Mouse (Mus musculus) ES-E14 (cell line): ENCODE results near the gene Smg1. TPM values are rescaled to one million over a fixed set of nuclear protein-coding genes. Genes with fewer than 3 reads are reported as not detected.

Experiments
- DNase-seq: peaks from one replicate; pipeline ENCODE4 v3.0.0-alpha.2; 2013; ENCODE audit warnings: low read depth, low spot score
- H3K27ac ChIP-seq: 2 replicates; pipeline ENCODE4 v1.5.1; 2012; ENCODE audit warnings: low read depth, mild to moderate bottlenecking, low read length, moderate library complexity, mixed read lengths; ENCODE audit not compliant: poor library complexity, insufficient read depth, severe bottlenecking
- H3K36me3 ChIP-seq: 2 replicates; pipeline ENCODE4 v1.6.1; 2012; ENCODE audit warnings: mild to moderate bottlenecking, low read length, moderate library complexity, mixed read lengths; ENCODE audit not compliant: control insufficient read depth, poor library complexity, insufficient read depth, severe bottlenecking
- H3K4me1 ChIP-seq, 2 experiments: fragments of 150-350 bp in 1 of 2; sonication (generic) in 1 of 2; 2 replicates each; pipeline ENCODE4 v1.6.1; 2012; ENCODE audit warnings: low read length in 2 of 2, mild to moderate bottlenecking in 1 of 2, mixed read lengths in 1 of 2; ENCODE audit not compliant: control insufficient read depth in 2 of 2, insufficient read depth in 2 of 2, poor library complexity in 1 of 2
- H3K4me3 ChIP-seq, 2 experiments: fragments of 150-350 bp in 1 of 2; sonication (generic) in 1 of 2; 2 replicates each; pipeline ENCODE4 v1.5.1; 2012; ENCODE audit warnings: low read length in 2 of 2, low read depth in 1 of 2, mild to moderate bottlenecking in 1 of 2, mixed read lengths in 1 of 2; ENCODE audit not compliant: insufficient read depth in 1 of 2, poor library complexity in 1 of 2, severe bottlenecking in 1 of 2
- H3K9ac ChIP-seq: 2 replicates; pipeline ENCODE4 v1.6.1; 2012; ENCODE audit warnings: low read depth, mild to moderate bottlenecking, low read length, mixed read lengths; ENCODE audit not compliant: poor library complexity, insufficient read depth, severe bottlenecking
- H3K9me3 ChIP-seq: fragments of 150-350 bp; sonication (generic); 2 replicates; pipeline ENCODE4 v1.6.1; 2012; ENCODE audit warnings: low read depth, mild to moderate bottlenecking, low read length; ENCODE audit not compliant: control insufficient read depth, insufficient read depth
- CHD2 ChIP-seq: IDR thresholded peaks from 2 replicates; pipeline ENCODE4 v1.6.1; 2014; ENCODE audit warnings: mild to moderate bottlenecking, low read depth, low read length, inconsistent platforms
- HCFC1 ChIP-seq: IDR thresholded peaks from 2 replicates; pipeline ENCODE4 v1.6.1; 2012; ENCODE audit warnings: low read length, inconsistent platforms, borderline replicate concordance; ENCODE audit not compliant: insufficient read depth
- MAFK ChIP-seq: IDR thresholded peaks from 2 replicates; pipeline ENCODE4 v1.6.1; 2014; ENCODE audit warnings: mild to moderate bottlenecking, low read depth, low read length, inconsistent platforms; ENCODE audit not compliant: insufficient read depth
- ZC3H11A ChIP-seq: IDR thresholded peaks from 2 replicates; pipeline ENCODE4 v1.6.1; 2012; ENCODE audit warnings: low read depth, mild to moderate bottlenecking, inconsistent platforms, low read length, borderline replicate concordance
- ZNF384 ChIP-seq: IDR thresholded peaks from 2 replicates; pipeline ENCODE4 v1.6.1; 2012; ENCODE audit warnings: low read depth, low read length, inconsistent platforms
- in situ Hi-C, 2 experiments: fragments of 600-800 bp; cut with MboI; formaldehyde crosslinking; loops; one replicate each; pipeline ENCODE4 v1.15.1; 2025; ENCODE audit warnings: low sequenced_read_pairs in 2 of 2, inconsistent platforms in 1 of 2; ENCODE audit not compliant: unreplicated experiment in 2 of 2
- total RNA-seq: library from RNA; depleted of rRNA; stranded (reverse); fragments of 300-350 nt; gene quantifications from 2 replicates; pipeline ENCODE4 v1.2.3, GENCODE M21; 2012

Smg1 gene
- total RNA-seq, 1 experiment, result 55.3 TPM

GRCm38 (mm10) chr7:118236949-118237348 lies 6.5 kb downstream of the Smg1 start:
- in situ Hi-C loops, result no loop called here
- H3K9me3 ChIP-seq, result no peaks in the 10 kb centered on the region
- H3K9ac ChIP-seq, result no peak overlapping the region
- DNase-seq, result no peak
- H3K4me1 ChIP-seq, result peaks cover 0 to 6% of the 10 kb centered on the region in 2 experiments; a peak in 2 of 4 replicates
- TF ChIP-seq MAFK (no peak), ZNF384 (no peak), HCFC1 (no peak), ZC3H11A (no peak), CHD2 (no peak)
- H3K36me3 ChIP-seq, result no peaks in the 10 kb centered on the region
- no peak overlapping the region for H3K4me3 ChIP-seq
- no peak overlapping the region for H3K27ac ChIP-seq

- DNase-seq, result no peak
- Histone ChIP-seq H3K9ac (no peak overlapping the region), H3K4me1 (0 out of 4 replicates have a peak, but pooled peaks cover 0 to 2% of the 10 kb centered on the region in 2 experiments), H3K9me3 (no peaks in the 10 kb centered on the region), H3K36me3 (no peaks in the 10 kb centered on the region), H3K4me3 (no peak overlapping the region), H3K27ac (no peak overlapping the region)
- in situ Hi-C loops, result no loop called here
- TF ChIP-seq ZNF384 (no peak), HCFC1 (no peak), MAFK (no peak), ZC3H11A (no peak), CHD2 (no peak)
Measured at GRCm38 (mm10) chr7:118234236-118234635, 9.2 kb downstream of the Smg1 start.

GRCm38 (mm10) chr7:118232613-118233012 lies 10.9 kb downstream of the Smg1 start:
- H3K4me1 ChIP-seq, result 0 out of 4 replicates have a peak, but pooled peaks cover 0 to 2% of the 10 kb centered on the region in 2 experiments
- H3K9ac ChIP-seq, result no peak overlapping the region
- H3K9me3 ChIP-seq, result no peaks in the 10 kb centered on the region
- no peak for DNase-seq
- no peaks in the 10 kb centered on the region for H3K36me3 ChIP-seq
- in situ Hi-C loops, result no loop called here
- no peak for TF ChIP-seq ZNF384
- H3K4me3 ChIP-seq, result no peak overlapping the region
- H3K27ac ChIP-seq, result no peak overlapping the region

- H3K36me3 ChIP-seq, result no peaks in the 10 kb centered on the region
- TF ChIP-seq HCFC1 (no peak), ZNF384 (no peak), MAFK (no peak), ZC3H11A (no peak), CHD2 (no peak)
- H3K4me3 ChIP-seq, result no peak overlapping the region
- no peak for DNase-seq
- in situ Hi-C loops, result no loop called here
- no peak overlapping the region for H3K9ac ChIP-seq
- no peaks in the 10 kb centered on the region for H3K9me3 ChIP-seq
- H3K27ac ChIP-seq, result no peak overlapping the region
- H3K4me1 ChIP-seq, result no peaks in the 10 kb centered on the region
Measured at GRCm38 (mm10) chr7:118219777-118220176, 23.7 kb downstream of the Smg1 start.

GRCm38 (mm10) chr7:118206396-118206795 lies 37.1 kb downstream of the Smg1 start:
- no peak for DNase-seq
- H3K27ac ChIP-seq, result no peak overlapping the region

More at GRCm38 (mm10) chr7:118206396-118206795, 37.1 kb downstream of the Smg1 start:
- Histone ChIP-seq H3K9ac (no peak overlapping the region; the same call in 1 of the 2 replicates), H3K9me3 (no peaks in the 10 kb centered on the region), H3K4me1 (no peaks in the 10 kb centered on the region), H3K36me3 (peaks cover 7% of the 10 kb centered on the region), H3K4me3 (no peak overlapping the region)
- in situ Hi-C loops, result no loop called here
- TF ChIP-seq MAFK (no peak), HCFC1 (no peak), ZC3H11A (no peak), CHD2 (no peak), ZNF384 (no peak)
